Mouse (Mus musculus): ENCODE measurements around the gene Pdk3.

The Pdk3 gene

GRCm38 (mm10) chrX:93831561-93832336, at the start of gene Pdk3:
Pdk3 (minus strand) TSS chrX:93832201.
- DNase-seq (ENCODE audit: low spot score in 2 of 2), result peak; percentile 66 to 72

- no peak for DNase-seq (ENCODE audit: low spot score in 2 of 2)
Measured at GRCm38 (mm10) chrX:93877634-93878016, 45.6 kb upstream of the Pdk3 start.

- no peak for DNase-seq (ENCODE audit: low spot score in 2 of 2)
Measured at GRCm38 (mm10) chrX:93876981-93877633, 45.1 kb upstream of the Pdk3 start.

GRCm38 (mm10) chrX:93863393-93863792, 31.4 kb upstream of the Pdk3 start:
- DNase-seq (ENCODE audit: low spot score in 2 of 2), result no peak

GRCm38 (mm10) chrX:93862525-93863086, 30.6 kb upstream of the Pdk3 start:
- DNase-seq (ENCODE audit: low spot score in 2 of 2), result no peak

GRCm38 (mm10) chrX:93857756-93858155, 25.8 kb upstream of the Pdk3 start:
- DNase-seq (ENCODE audit: low spot score in 2 of 2), result no peak

GRCm38 (mm10) chrX:93832337-93832884, 410 bp upstream of the Pdk3 start:
- DNase-seq (ENCODE audit: low spot score in 2 of 2), result no peak

GRCm38 (mm10) chrX:93825787-93826186, 6.2 kb downstream of the Pdk3 start:
- no peak for DNase-seq (ENCODE audit: low spot score in 2 of 2)

GRCm38 (mm10) chrX:93808040-93808439, 24.0 kb downstream of the Pdk3 start:
- DNase-seq (ENCODE audit: low spot score in 2 of 2), result no peak

GRCm38 (mm10) chrX:93793168-93793567, 38.8 kb downstream of the Pdk3 start:
- no peak for DNase-seq (ENCODE audit: low spot score in 2 of 2)

- no peak for DNase-seq (ENCODE audit: low spot score in 2 of 2)
Measured at GRCm38 (mm10) chrX:93789562-93789961, 42.4 kb downstream of the Pdk3 start.

GRCm38 (mm10) chrX:93760770-93761169, 71.2 kb downstream of the Pdk3 start:
- no peak for DNase-seq (ENCODE audit: low spot score in 2 of 2)

- no peak for DNase-seq (ENCODE audit: low spot score in 2 of 2)
Measured at GRCm38 (mm10) chrX:93756867-93757455, 75.0 kb downstream of the Pdk3 start.

- DNase-seq (ENCODE audit: low spot score in 2 of 2), result no peak
Measured at GRCm38 (mm10) chrX:93755210-93755842, 76.7 kb downstream of the Pdk3 start.

GRCm38 (mm10) chrX:93750566-93750965, 81.4 kb downstream of the Pdk3 start:
- no peak for DNase-seq (ENCODE audit: low spot score in 2 of 2)

- no peak for DNase-seq (ENCODE audit: low spot score in 2 of 2)
Measured at GRCm38 (mm10) chrX:93749165-93749564, 82.8 kb downstream of the Pdk3 start.

GRCm38 (mm10) chrX:93732975-93733748, 98.8 kb downstream of the Pdk3 start:
- no peak for DNase-seq (ENCODE audit: low spot score in 2 of 2)

- DNase-seq (ENCODE audit: low spot score in 2 of 2), result no peak
Measured at GRCm38 (mm10) chrX:93732407-93732806, 99.6 kb downstream of the Pdk3 start.

- DNase-seq (ENCODE audit: low spot score in 2 of 2), result no peak
Measured at GRCm38 (mm10) chrX:93730854-93731253, 101.1 kb downstream of the Pdk3 start.

- DNase-seq (ENCODE audit: low spot score in 2 of 2), result no peak
Measured at GRCm38 (mm10) chrX:93729529-93729928, 102.5 kb downstream of the Pdk3 start.
